In the genomic region with DNA sequence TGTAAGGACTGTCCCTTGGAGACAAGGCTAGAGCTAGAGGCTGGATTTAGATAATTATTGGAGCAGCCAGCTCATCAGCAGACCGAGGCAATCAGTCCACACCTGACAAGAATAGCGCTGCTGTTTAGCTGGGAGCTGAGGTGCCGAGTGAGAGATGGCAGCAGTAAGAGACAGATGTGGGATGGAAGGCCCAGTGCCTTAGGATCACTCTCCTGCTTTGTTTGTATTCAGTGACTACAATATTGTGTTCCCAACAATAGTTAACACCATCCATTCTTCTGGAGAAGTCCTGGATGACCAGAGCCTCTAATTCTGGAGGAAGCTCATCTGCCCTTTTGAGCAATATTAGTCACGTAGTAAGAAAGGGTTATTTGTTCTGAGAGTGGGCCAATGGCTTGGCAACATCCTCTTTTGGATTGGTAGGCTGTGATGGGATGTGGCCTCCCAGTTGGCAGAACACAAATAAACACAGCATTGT, we compare ENCODE assay signal across 15 mouse cellular contexts. TPM values are rescaled to one million over a fixed set of nuclear protein-coding genes. Genes with fewer than 3 reads are reported as not detected.
A peak's percentile ranks its signal among the peaks of the same experiment; 100 is the strongest.
DNase-seq lines count a peak whose midpoint lies in the region; ATAC-seq lines count a peak whose summit lies in the region.
"Had no signal": no experiment of that assay in that cellular context is flagged by ENCODE, and none has a peak within 500 bp of the region (broad histone marks: within the 10 kb centered on the region; RNA-seq: fewer than 3 reads in every experiment).

No protein-coding gene starts in this region.

- H3K36me3 ChIP-seq in heart, embryonic 16.5 days (ENCODE audit: control insufficient read depth, insufficient read depth), result no peaks in the 10 kb centered on the region
- H3K36me3 ChIP-seq: embryonic facial prominence, embryonic 12.5 days had no signal

- H3K9ac ChIP-seq in heart, embryonic 16.5 days (ENCODE audit: low read length), result no peak overlapping the region
- H3K9ac ChIP-seq: embryonic facial prominence, embryonic 12.5 days; forebrain, postnatal 0 days; hindbrain, embryonic 14.5 days had no signal

- no peak overlapping the region for H3K4me2 ChIP-seq in heart, embryonic 16.5 days (ENCODE audit: low read depth, low read length)
- H3K4me2 ChIP-seq: embryonic facial prominence, embryonic 12.5 days; hindbrain, embryonic 14.5 days had no signal

- no peaks in the 10 kb centered on the region for H3K9me3 ChIP-seq in heart, embryonic 16.5 days (replicated peaks; ENCODE audit: control insufficient read depth, low read length)
- H3K9me3 ChIP-seq: embryonic facial prominence, embryonic 12.5 days had no signal

- H3K27me3 ChIP-seq in heart, embryonic 16.5 days (ENCODE audit: control insufficient read depth, insufficient read depth, low read length), result no peaks in the 10 kb centered on the region
- H3K27me3 ChIP-seq: embryonic facial prominence, embryonic 12.5 days had no signal

- H3K27ac ChIP-seq in heart, embryonic 16.5 days (ENCODE audit: low read length), result peak overlapping the region; percentile 38; the same call in 1 of the 2 replicates
- H3K27ac ChIP-seq: embryonic facial prominence, embryonic 12.5 days; hindbrain, embryonic 14.5 days; kidney, postnatal 0 days; macrophage had no signal

- H3K4me3 ChIP-seq in heart, embryonic 16.5 days (ENCODE audit: low read length), result no peak overlapping the region
- H3K4me3 ChIP-seq: embryonic facial prominence, embryonic 12.5 days; myocyte had no signal

- ATAC-seq in heart, embryonic 16.5 days (replicated peaks; ENCODE audit: extremely low read depth, insufficient read depth, low FRiP score), result peak; percentile 65; the same call in 1 of the 2 replicates
- ATAC-seq: forebrain, postnatal 0 days had no signal

- peak; percentile 41 for DNase-seq in layer of hippocampus, adult 11-12 months (ENCODE audit: low spot score)
- DNase-seq in layer of hippocampus, postnatal 10 days (ENCODE audit: low spot score in 2 of 2), result no peak
- DNase-seq in fibroblast of lung, adult 2 months (ENCODE audit: low read depth), result peak; percentile 73
- peak; percentile 69 for DNase-seq in lung, postnatal 25 days (ENCODE audit: low spot score)
- DNase-seq in thymus, postnatal 0 days (ENCODE audit: low spot score), result no peak
- no peak for DNase-seq in kidney, adult 11 months
- DNase-seq: forebrain, postnatal 0 days; left cerebral cortex, postnatal 4 days; retina, postnatal 1 day had no signal

- WGBS in heart, embryonic 16.5 days, result 30% methylated on average over 4 of the region's 4 CpGs

- H3K4me1 ChIP-seq in heart, embryonic 16.5 days (ENCODE audit: control insufficient read depth, insufficient read depth, low read length), result peaks cover 12% of the 10 kb centered on the region; the same call in 1 of the 2 replicates

RNA-seq across cellular contexts. Expression of a gene that starts 5.0 kb away (rescaled TPM):
- under 1 TPM; 0.41 to 0.76 TPM for total RNA-seq in layer of hippocampus, postnatal 10 days (2021)
- polyA plus RNA-seq in heart, embryonic 16.5 days (2015; fragmentation: Nextera tagmentation; extraction: Ambion mirVana), result 1.9 and 2.0 TPM in 2 replicates
- 0.49 and 0.79 TPM in 2 replicates for polyA plus RNA-seq in thymus, postnatal 0 days (2015; fragmentation: Nextera tagmentation; extraction: Ambion mirVana)

Comparison
In these comparisons a context has a peak if more than half of its experiments do, and no peak if none do; other contexts are left out.
1. DNase-seq: peak in layer of hippocampus, adult 11-12 months (single experiment), fibroblast of lung, adult 2 months (single experiment) and lung, postnatal 25 days (single experiment); none in layer of hippocampus, postnatal 10 days (0 of 2), thymus, postnatal 0 days (single experiment) and kidney, adult 11 months (single experiment).